Comparison of ENCODE assay signal across 13 mouse cellular contexts in the genomic region with DNA sequence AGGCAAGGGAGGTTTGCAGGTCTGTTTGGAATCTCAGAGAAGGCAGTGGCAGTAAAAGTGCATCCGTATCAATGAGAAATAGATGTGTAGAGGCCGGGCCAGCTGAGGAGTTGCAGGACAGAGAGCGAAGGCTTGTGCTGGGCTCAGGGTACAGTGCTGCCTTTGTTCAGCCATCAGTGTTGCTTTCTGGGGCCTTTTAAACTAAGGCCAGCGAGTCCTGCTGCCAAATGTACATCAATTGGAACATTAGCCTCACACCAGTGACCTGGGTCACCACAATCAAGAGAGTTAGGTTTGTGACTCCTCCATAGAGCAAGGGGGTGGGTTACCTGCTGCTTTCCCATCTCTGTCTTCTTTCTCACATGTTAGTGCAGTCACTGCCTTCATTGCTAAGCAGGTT. TPM values are rescaled to one million over a fixed set of nuclear protein-coding genes. Genes with fewer than 3 reads are reported as not detected.
DNase-seq lines count a peak whose midpoint lies in the region; ATAC-seq and TF ChIP-seq lines count a peak whose summit lies in the region.
"Had no signal": no experiment of that assay in that cellular context is flagged by ENCODE, and none has a peak within 500 bp of the region (broad histone marks: within the 10 kb centered on the region; RNA-seq: fewer than 3 reads in every experiment).

No protein-coding gene starts in this region.

- peak overlapping the region; percentile 95 for H3K27ac ChIP-seq in gastrocnemius, adult 2 months
- peak overlapping the region; percentile 95 for H3K27ac ChIP-seq in brown adipose tissue, adult 24 weeks (replicated peaks; ENCODE audit: low read depth, low read length)
- peak overlapping the region; percentile 64; the same call in 1 of the 2 replicates for H3K27ac ChIP-seq in limb, embryonic 12.5 days

- H3K36me3 ChIP-seq in limb, embryonic 12.5 days = no peaks in the 10 kb centered on the region

- DNase-seq in gastrocnemius, adult 2 months = no peak
- no peak for DNase-seq in gastrocnemius, adult 8-10 months (ENCODE audit: low spot score in 2 of 2)
- peak; percentile 45 for DNase-seq in layer of hippocampus, adult 9-11 months
- no peak for DNase-seq in layer of hippocampus, postnatal 10 days (ENCODE audit: low spot score in 2 of 2)
- DNase-seq in adipocyte (ENCODE audit: low spot score) = no peak
- DNase-seq in layer of hippocampus, postnatal 36 days = no peak
- DNase-seq: gastrocnemius, postnatal 10 days; liver had no signal

- H3K4me2 ChIP-seq in limb, embryonic 12.5 days = no peak overlapping the region

- WGBS in limb, embryonic 12.5 days = 51% methylated on average over 4 of the region's 4 CpGs

- H3K4me3 ChIP-seq in gastrocnemius, adult 2 months = no peak overlapping the region
- no peak overlapping the region for H3K4me3 ChIP-seq in brown adipose tissue, adult 24 weeks (ENCODE audit: insufficient read depth, low read depth, low read length)
- no peak overlapping the region for H3K4me3 ChIP-seq in limb, embryonic 12.5 days (replicated peaks)

- H3K9ac ChIP-seq in limb, embryonic 12.5 days (replicated peaks) = no peak overlapping the region

- H3K27me3 ChIP-seq in limb, embryonic 12.5 days = no peaks in the 10 kb centered on the region
- H3K27me3 ChIP-seq: Patski had no signal

- intact Hi-C loops in gastrocnemius, adult 2 months (cut with DNase I) = no loop called here

- TF ChIP-seq CTCF in gastrocnemius, adult 2 months (IDR thresholded peaks at IDR 0.05) = no peak

- peaks cover 42% of the 10 kb centered on the region for H3K4me1 ChIP-seq in brown adipose tissue, adult 24 weeks (ENCODE audit: control insufficient read depth, insufficient read depth, insufficient read length, low read length)
- peaks cover 61% of the 10 kb centered on the region for H3K4me1 ChIP-seq in limb, embryonic 12.5 days (replicated peaks)

- no peaks in the 10 kb centered on the region for H3K9me3 ChIP-seq in limb, embryonic 12.5 days

- ATAC-seq in limb, embryonic 12.5 days (ENCODE audit: insufficient number of reproducible peaks, insufficient read depth, low FRiP score, low TSS enrichment, low read depth) = no peak
- ATAC-seq: midbrain, embryonic 16.5 days had no signal

RNA-seq across cellular contexts. Expression of a gene that starts 16.2 kb away (rescaled TPM):
- 10 to 100 TPM; 19.0 to 29.6 TPM for total RNA-seq in gastrocnemius, adult 2 months (2021)
- 10 to 100 TPM; 21.5 to 25.4 (median 23.3) TPM for total RNA-seq in gastrocnemius, adult 8-10 months (2022)
- total RNA-seq in layer of hippocampus, postnatal 10 days (2021) = 100 to 1,000 TPM; 126 to 129 TPM
- polyA plus RNA-seq in brown adipose tissue, adult 24 weeks (2012; ENCODE audit: insufficient read depth, insufficient read length, missing spikeins) = 13.0 and 14.6 TPM in 2 replicates
- 8.0 and 14.3 TPM in 2 replicates for polyA plus RNA-seq in limb, embryonic 12.5 days (2016; fragmentation: Nextera tagmentation; extraction: Ambion mirVana)
- total RNA-seq in layer of hippocampus, postnatal 36 days (2021) = 100 to 1,000 TPM; 104 to 120 TPM

RNA-seq across cellular contexts. Expression of a gene that starts 30.9 kb away (rescaled TPM):
- not detected for total RNA-seq in gastrocnemius, adult 2 months (2021)
- total RNA-seq in gastrocnemius, adult 8-10 months (2022) = not detected
- 1 to 10 TPM in 1 of 2 experiments, under 1 TPM in 1; 0.98 to 2.6 TPM for total RNA-seq in layer of hippocampus, postnatal 10 days (2021)
- not detected in 2 replicates for polyA plus RNA-seq in brown adipose tissue, adult 24 weeks (2012; ENCODE audit: insufficient read depth, insufficient read length, missing spikeins)
- 0.24 TPM in 1 of 2 replicates, not detected in the other for polyA plus RNA-seq in limb, embryonic 12.5 days (2016; fragmentation: Nextera tagmentation; extraction: Ambion mirVana)
- 1 to 10 TPM in 1 of 2 experiments, under 1 TPM in 1; 0.72 to 2.6 TPM for total RNA-seq in layer of hippocampus, postnatal 36 days (2021)
- total RNA-seq: gastrocnemius, postnatal 10 days had no signal
- polyA plus RNA-seq: embryonic facial prominence, embryonic 11.5 days had no signal

RNA-seq across cellular contexts. Expression of a gene that starts 43.7 kb away (rescaled TPM):
- 10 to 100 TPM; 55.7 to 57.8 TPM for total RNA-seq in gastrocnemius, adult 2 months (2021)
- 10 to 100 TPM; 53.4 to 69.3 (median 59.4) TPM for total RNA-seq in gastrocnemius, adult 8-10 months (2022)
- 10 to 100 TPM; 70.3 to 72.1 TPM for total RNA-seq in layer of hippocampus, postnatal 10 days (2021)
- polyA plus RNA-seq in brown adipose tissue, adult 24 weeks (2012; ENCODE audit: insufficient read depth, insufficient read length, missing spikeins) = 33.8 and 37.9 TPM in 2 replicates
- 13.3 TPM in 2 replicates for polyA plus RNA-seq in limb, embryonic 12.5 days (2016; fragmentation: Nextera tagmentation; extraction: Ambion mirVana)
- 10 to 100 TPM; 76.2 to 76.3 TPM for total RNA-seq in layer of hippocampus, postnatal 36 days (2021)

RNA-seq across cellular contexts. Expression of a gene that starts 56.4 kb away (rescaled TPM):
- total RNA-seq in gastrocnemius, adult 2 months (2021) = not detected
- total RNA-seq in gastrocnemius, adult 8-10 months (2022) = not detected
- total RNA-seq in layer of hippocampus, postnatal 10 days (2021) = not detected
- polyA plus RNA-seq in brown adipose tissue, adult 24 weeks (2012; ENCODE audit: insufficient read depth, insufficient read length, missing spikeins) = 1.5 and 1.9 TPM in 2 replicates
- polyA plus RNA-seq in limb, embryonic 12.5 days (2016; fragmentation: Nextera tagmentation; extraction: Ambion mirVana) = 2.7 and 3.5 TPM in 2 replicates
- not detected for total RNA-seq in layer of hippocampus, postnatal 36 days (2021)
